Mouse (Mus musculus) hindbrain, embryonic 12.5 days (tissue): Measurements from ENCODE around the gene Fam160b1. TPM values are rescaled to one million over a fixed set of nuclear protein-coding genes. Genes with fewer than 3 reads are reported as not detected.

ENCODE experiments used
- ATAC-seq: fragments of 200-750 bp; cut with Nextera tagmentation; 2 replicates; pipeline ENCODE4 v1.8.0; 2017; ENCODE audit warnings: moderate TSS enrichment; ENCODE audit not compliant: low FRiP score
- H3K27ac ChIP-seq: fragments of 300-500 bp; sonication (generic); 2 replicates; pipeline ENCODE4 v1.5.1; 2016; ENCODE audit warnings: mild to moderate bottlenecking
- H3K27me3 ChIP-seq: fragments of 300-500 bp; sonication (generic); 2 replicates; pipeline ENCODE4 v1.6.1; 2016; ENCODE audit warnings: mild to moderate bottlenecking
- H3K36me3 ChIP-seq: fragments of 300-500 bp; sonication (generic); 2 replicates; pipeline ENCODE4 v1.6.1; 2016; ENCODE audit warnings: mild to moderate bottlenecking
- H3K4me1 ChIP-seq: fragments of 300-500 bp; sonication (generic); 2 replicates; pipeline ENCODE4 v1.6.1; 2016
- H3K4me2 ChIP-seq: fragments of 300-500 bp; sonication (generic); replicated peaks from 2 replicates; pipeline ENCODE4 v1.6.1; 2016; ENCODE audit warnings: mild to moderate bottlenecking
- H3K4me3 ChIP-seq: fragments of 300-500 bp; sonication (generic); 2 replicates; pipeline ENCODE4 v1.5.1; 2016; ENCODE audit warnings: mild to moderate bottlenecking
- H3K9ac ChIP-seq: fragments of 300-500 bp; sonication (generic); 2 replicates; pipeline ENCODE4 v1.6.1; 2016; ENCODE audit warnings: mild to moderate bottlenecking, moderate library complexity
- H3K9me3 ChIP-seq: fragments of 300-500 bp; sonication (generic); replicated peaks from 2 replicates; pipeline ENCODE4 v1.6.1; 2016; ENCODE audit warnings: mild to moderate bottlenecking
- WGBS: fragments of 180-500 bp; shearing (Covaris S2); methylation state at CpG from one replicate; pipeline ENCODE4 v1.1.7; 2016; 5-methylcytosine and 5-hydroxymethylcytosine counted together
- polyA plus RNA-seq: library from polyadenylated mRNA; unstranded; fragments of >200 nt; fragmentation: Nextera tagmentation; extraction: Ambion mirVana; gene quantifications from 2 replicates; pipeline ENCODE4 v1.2.1, GENCODE M21; 2016

Gene Fam160b1
- polyA plus RNA-seq, 1 experiment from 2014 or later, result 19.6 TPM

DNA sequence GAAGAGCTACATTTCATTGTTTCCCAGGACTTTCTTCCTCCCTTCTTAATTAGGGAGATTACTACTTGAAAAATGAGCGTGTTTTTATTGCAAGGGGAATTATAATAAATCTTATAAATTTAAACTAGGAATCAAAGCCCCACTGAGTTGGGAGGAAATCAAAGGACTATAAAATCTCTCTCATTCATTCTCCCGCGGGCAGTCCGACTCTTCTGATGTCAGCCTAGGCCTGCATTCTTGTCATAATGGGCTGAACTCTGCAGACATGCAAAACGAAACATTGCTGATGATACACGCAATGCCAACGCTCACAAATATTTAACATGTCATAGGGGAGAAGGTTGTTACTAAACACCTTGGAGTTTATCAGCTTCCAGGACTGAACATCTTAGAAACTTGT is 76.6 kb downstream of the Fam160b1 start:
- no peak overlapping the region for H3K4me3 ChIP-seq
- no peak overlapping the region for H3K9ac ChIP-seq
- H3K4me1 ChIP-seq, result peaks cover 4% of the 10 kb centered on the region
- H3K4me2 ChIP-seq, result no peak overlapping the region
- H3K27ac ChIP-seq, result no peak overlapping the region
- no peaks in the 10 kb centered on the region for H3K27me3 ChIP-seq
- H3K9me3 ChIP-seq, result no peaks in the 10 kb centered on the region
- H3K36me3 ChIP-seq, result no peaks in the 10 kb centered on the region
- WGBS, result 90% methylated on average over 7 of the region's 7 CpGs
- no peak for ATAC-seq

Other genes starting within 250 kb of the Fam160b1 start
- 26.6 and 30.9 TPM in 2 replicates for gene Ablim1, start 45.8 kb upstream of the Fam160b1 start, polyA plus RNA-seq
- gene Trub1, start 92.2 kb downstream of the Fam160b1 start, polyA plus RNA-seq, result 15.9 and 18.9 TPM in 2 replicates